Mouse (Mus musculus): Measurements from ENCODE around the gene Gm5155. TPM values are rescaled to one million over a fixed set of nuclear protein-coding genes. Genes with fewer than 3 reads are reported as not detected.
"Not testable (repeated sequence)": the region's sequence is repeated elsewhere in the genome, so short reads cannot be mapped to it uniquely, and the experiment has no call there.

Gm5155 gene
- not detected for total RNA-seq (2021)

DNA sequence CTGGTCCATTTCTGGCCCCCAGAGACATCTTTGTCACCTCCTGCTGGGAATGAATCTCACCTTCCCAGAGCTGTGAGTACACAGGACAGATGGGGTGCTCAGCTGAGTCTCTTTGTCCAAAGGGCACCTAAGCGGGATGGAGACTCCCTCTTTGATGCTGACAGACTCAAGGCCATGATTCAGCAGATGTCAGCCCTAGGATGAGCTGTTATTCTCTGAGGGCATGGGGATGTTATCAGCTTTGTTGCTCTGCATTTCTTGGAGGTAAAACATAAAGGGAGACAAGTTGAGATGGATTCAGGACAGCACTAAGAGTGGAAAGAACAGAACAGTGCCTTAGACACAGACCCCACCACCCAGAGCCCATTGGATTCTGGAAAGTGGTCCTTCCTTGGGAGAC is at the start of gene Gm5155:
Gene Gm5155 (plus strand): TSS at position 301 of the 400 bp plus-strand sequence.
- intact Hi-C loops (cut with DNase I): no loop called here
- no peak for DNase-seq (ENCODE audit: low spot score in 2 of 2)

DNA sequence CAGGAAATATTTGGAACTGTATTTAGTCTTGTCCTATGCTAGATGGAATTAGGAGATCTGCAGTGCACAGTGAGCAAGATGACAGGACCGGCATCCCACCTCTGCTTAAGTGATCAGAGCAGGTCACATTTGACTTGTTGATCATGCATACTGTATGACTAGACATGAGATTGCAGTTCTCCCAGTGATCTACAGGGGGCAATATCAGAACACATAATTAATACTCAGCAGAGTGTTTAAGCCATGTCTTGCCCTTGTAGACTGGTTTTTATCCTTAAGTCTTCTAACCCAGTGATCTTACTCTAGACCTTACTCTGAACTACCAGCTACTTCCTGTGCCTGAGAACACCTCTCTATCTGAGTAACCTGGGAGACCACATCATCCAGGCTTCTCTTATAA is 791 bp upstream of the Gm5155 start:
- no peak for DNase-seq (ENCODE audit: low spot score in 2 of 2)
- intact Hi-C loops (cut with DNase I): no loop called here

DNA sequence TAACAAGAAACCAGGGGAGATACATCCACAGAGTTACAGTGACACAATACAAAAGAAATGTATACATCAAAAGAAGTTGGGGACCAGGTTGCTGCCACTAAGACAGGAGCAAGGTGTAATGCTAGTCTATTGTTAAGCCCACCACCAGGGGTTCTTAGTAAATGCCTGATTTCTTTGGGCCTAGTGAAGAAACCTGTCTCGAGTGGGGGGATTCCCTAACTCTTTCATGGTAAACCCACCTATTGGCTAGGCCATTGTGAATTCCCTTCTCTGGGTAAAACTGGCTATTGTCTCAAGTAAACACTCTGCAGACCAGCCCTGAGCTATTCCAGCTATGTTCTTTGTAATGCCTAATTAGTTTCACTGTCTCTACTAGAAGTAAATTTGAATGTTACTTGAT is 23.8 kb downstream of the Gm5155 start:
- DNase-seq (ENCODE audit: low spot score in 2 of 2); intact Hi-C loops (cut with DNase I): not testable (repeated sequence)

GRCm38 (mm10) chr7:17903146-17903915 is 31.8 kb downstream of the Gm5155 start:
- intact Hi-C loops (cut with DNase I): no loop called here

More at GRCm38 (mm10) chr7:17903146-17903915, 31.8 kb downstream of the Gm5155 start:
- no peak for DNase-seq (ENCODE audit: low spot score in 2 of 2)

Other genes with a start within 250 kb of the Gm5155 start
- not detected for gene Ceacam5, start 158.5 kb upstream of the Gm5155 start, total RNA-seq (2021)
- not detected for gene Ceacam14, start 59.1 kb upstream of the Gm5155 start, total RNA-seq (2021)
- gene Ceacam11, start 100.4 kb downstream of the Gm5155 start, total RNA-seq (2021): not detected
- not detected for gene Ceacam13, start 138.1 kb downstream of the Gm5155 start, total RNA-seq (2021)
- gene Ceacam12, start 194.2 kb downstream of the Gm5155 start, total RNA-seq (2021): not detected

Data from left cerebral cortex, postnatal 25 days (tissue).